Mouse (Mus musculus): ENCODE results near the gene Tmem39a. TPM values are rescaled to one million over a fixed set of nuclear protein-coding genes. Genes with fewer than 3 reads are reported as not detected.

Tmem39a gene
- polyA plus RNA-seq (2015; fragmentation: Nextera tagmentation; extraction: Ambion mirVana): 70.3 and 74.6 TPM in 2 replicates

GRCm38 (mm10) chr16:38558221-38558748, at the start of gene Tmem39a:
TSS of gene Tmem39a (plus strand) at chr16:38558698.
- H3K9ac ChIP-seq (ENCODE audit: low read depth, low read length): no peak within 1 kb of the TSS
- H3K27me3 ChIP-seq (ENCODE audit: insufficient read depth, low read length): no peaks in the 10 kb centered on the region
- DNase-seq (ENCODE audit: low spot score) (no peak), ATAC-seq (replicated peaks; ENCODE audit: low FRiP score, low read depth) (no peak)
- no peaks in the 10 kb centered on the region for H3K4me1 ChIP-seq (replicated peaks; ENCODE audit: insufficient read depth, low read length)
- no peak within 1 kb of the TSS for H3K4me3 ChIP-seq (replicated peaks; ENCODE audit: low read depth, low read length)
- no peak within 1 kb of the TSS for H3K4me2 ChIP-seq (ENCODE audit: low read length)
- no peaks in the 10 kb centered on the region for H3K9me3 ChIP-seq (replicated peaks; ENCODE audit: low read length)
- no peak for TF ChIP-seq CTCF (IDR thresholded peaks at IDR 0.05; ENCODE audit: low read depth)
- 74% methylated on average over 3 of the region's 3 CpGs for WGBS
- H3K27ac ChIP-seq: no peak within 1 kb of the TSS
- H3K36me3 ChIP-seq (ENCODE audit: insufficient read depth, low read length): no peaks in the 10 kb centered on the region

GRCm38 (mm10) chr16:38510846-38511245, 47.7 kb upstream of the Tmem39a start:
- no peak for DNase-seq (ENCODE audit: low spot score)
- no peak for ATAC-seq (replicated peaks; ENCODE audit: low FRiP score, low read depth)
- no peak overlapping the region for H3K27ac ChIP-seq
- no peak for TF ChIP-seq CTCF (IDR thresholded peaks at IDR 0.05; ENCODE audit: low read depth)
- no peaks in the 10 kb centered on the region for H3K27me3 ChIP-seq (ENCODE audit: insufficient read depth, low read length)
- H3K36me3 ChIP-seq (ENCODE audit: insufficient read depth, low read length): peaks cover 10% of the 10 kb centered on the region
- H3K4me1 ChIP-seq (replicated peaks; ENCODE audit: insufficient read depth, low read length): no peaks in the 10 kb centered on the region
- WGBS: 90% methylated on average over 2 of the region's 2 CpGs
- H3K9me3 ChIP-seq (replicated peaks; ENCODE audit: low read length): no peaks in the 10 kb centered on the region
- H3K4me3 ChIP-seq (replicated peaks; ENCODE audit: low read depth, low read length): no peak overlapping the region
- H3K9ac ChIP-seq (ENCODE audit: low read depth, low read length): no peak overlapping the region
- no peak overlapping the region for H3K4me2 ChIP-seq (ENCODE audit: low read length)

- TF ChIP-seq CTCF (IDR thresholded peaks at IDR 0.05; ENCODE audit: low read depth): no peak
- DNase-seq (ENCODE audit: low spot score): no peak
- 100% methylated on average over 2 of the region's 2 CpGs for WGBS
- Histone ChIP-seq H3K9me3 (replicated peaks; ENCODE audit: low read length) (no peaks in the 10 kb centered on the region), H3K4me1 (replicated peaks; ENCODE audit: insufficient read depth, low read length) (no peaks in the 10 kb centered on the region), H3K27me3 (ENCODE audit: insufficient read depth, low read length) (no peaks in the 10 kb centered on the region), H3K36me3 (ENCODE audit: insufficient read depth, low read length) (peaks cover 21% of the 10 kb centered on the region), H3K9ac (ENCODE audit: low read depth, low read length) (no peak overlapping the region), H3K4me2 (ENCODE audit: low read length) (no peak overlapping the region), H3K4me3 (replicated peaks; ENCODE audit: low read depth, low read length) (no peak overlapping the region), H3K27ac (no peak overlapping the region)
- ATAC-seq (replicated peaks; ENCODE audit: low FRiP score, low read depth): no peak
Observed at GRCm38 (mm10) chr16:38519140-38519539, 39.4 kb upstream of the Tmem39a start.

- Histone ChIP-seq H3K9ac (ENCODE audit: low read depth, low read length) (peak overlapping the region; percentile 90; the same call in 1 of the 2 replicates), H3K4me1 (replicated peaks; ENCODE audit: insufficient read depth, low read length) (no peaks in the 10 kb centered on the region), H3K27me3 (ENCODE audit: insufficient read depth, low read length) (no peaks in the 10 kb centered on the region), H3K36me3 (ENCODE audit: insufficient read depth, low read length) (peaks cover 14% of the 10 kb centered on the region), H3K4me3 (replicated peaks; ENCODE audit: low read depth, low read length) (peak overlapping the region; percentile 89), H3K27ac (no peak overlapping the region), H3K9me3 (replicated peaks; ENCODE audit: low read length) (no peaks in the 10 kb centered on the region), H3K4me2 (ENCODE audit: low read length) (peak overlapping the region; percentile 66)
- WGBS: 26% methylated on average over 8 of the region's 8 CpGs
- no peak for ATAC-seq (replicated peaks; ENCODE audit: low FRiP score, low read depth)
- DNase-seq (ENCODE audit: low spot score): peak; percentile 13
- no peak for TF ChIP-seq CTCF (IDR thresholded peaks at IDR 0.05; ENCODE audit: low read depth)
Observed at GRCm38 (mm10) chr16:38521211-38521987, 37.1 kb upstream of the Tmem39a start.

- Histone ChIP-seq H3K4me1 (replicated peaks; ENCODE audit: insufficient read depth, low read length) (no peaks in the 10 kb centered on the region), H3K4me2 (ENCODE audit: low read length) (peak within 1 kb of the TSS; percentile 66), H3K9me3 (replicated peaks; ENCODE audit: low read length) (no peaks in the 10 kb centered on the region), H3K9ac (ENCODE audit: low read depth, low read length) (peak within 1 kb of the TSS; percentile 90), H3K27ac (peak within 1 kb of the TSS; percentile 94), H3K4me3 (replicated peaks; ENCODE audit: low read depth, low read length) (peak within 1 kb of the TSS; percentile 89), H3K27me3 (ENCODE audit: insufficient read depth, low read length) (no peaks in the 10 kb centered on the region), H3K36me3 (ENCODE audit: insufficient read depth, low read length) (peaks cover 12% of the 10 kb centered on the region; the same call in 1 of the 2 replicates)
- ATAC-seq (replicated peaks; ENCODE audit: low FRiP score, low read depth) (peak; percentile 98), DNase-seq (ENCODE audit: low spot score) (peak; percentile 98)
- peak; percentile 39 for TF ChIP-seq CTCF (IDR thresholded peaks at IDR 0.05; ENCODE audit: low read depth)
- WGBS: under 1% methylated on average over 73 of the region's 73 CpGs
Observed at GRCm38 (mm10) chr16:38522129-38523084, 36.1 kb upstream of the Tmem39a start, which contains the start of gene Timmdc1. TSS of gene Timmdc1 (minus strand) at chr16:38522663.

DNA sequence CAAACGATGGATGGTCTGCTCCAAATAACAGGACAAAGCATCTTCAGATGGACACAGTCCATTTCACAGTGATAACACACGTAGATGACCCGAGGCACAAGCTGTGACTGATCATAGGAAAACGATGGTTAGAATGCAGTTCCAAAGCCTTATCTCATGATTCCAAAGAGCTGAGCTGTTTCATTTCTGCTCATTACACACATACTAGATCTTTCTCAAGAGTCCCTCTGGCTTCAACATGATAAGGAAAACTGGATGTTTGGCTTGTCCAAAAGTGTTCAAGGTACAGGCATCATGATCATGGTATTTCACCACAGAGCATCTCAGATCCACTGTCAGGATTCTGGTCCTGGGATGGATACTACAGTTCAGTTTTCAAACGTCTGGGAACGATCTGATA, 32.2 kb upstream of the Tmem39a start:
- 87% methylated on average over 6 of the region's 6 CpGs for WGBS
- ATAC-seq (replicated peaks; ENCODE audit: low FRiP score, low read depth) (no peak), DNase-seq (ENCODE audit: low spot score) (no peak)
- Histone ChIP-seq H3K4me1 (replicated peaks; ENCODE audit: insufficient read depth, low read length) (no peaks in the 10 kb centered on the region), H3K27me3 (ENCODE audit: insufficient read depth, low read length) (no peaks in the 10 kb centered on the region), H3K4me3 (replicated peaks; ENCODE audit: low read depth, low read length) (no peak overlapping the region), H3K9ac (ENCODE audit: low read depth, low read length) (no peak overlapping the region), H3K9me3 (replicated peaks; ENCODE audit: low read length) (no peaks in the 10 kb centered on the region), H3K36me3 (ENCODE audit: insufficient read depth, low read length) (peaks cover 32% of the 10 kb centered on the region; the same call in 1 of the 2 replicates), H3K27ac (no peak overlapping the region), H3K4me2 (ENCODE audit: low read length) (no peak overlapping the region)
- no peak for TF ChIP-seq CTCF (IDR thresholded peaks at IDR 0.05; ENCODE audit: low read depth)
